Mouse (Mus musculus): ENCODE results near the gene Mical3.

- no peak for TF ChIP-seq CTCF (IDR thresholded peaks at IDR 0.05; ENCODE audit: low read depth)
- no peak for TF ChIP-seq EP300 (IDR thresholded peaks at IDR 0.05; ENCODE audit: low read depth)
Measured at GRCm38 (mm10) chr6:120916074-120916971, 214.5 kb downstream of the Mical3 start, which contains the start of gene Bid.

All from heart, postnatal 0 days (tissue).